Mouse (Mus musculus) spleen, adult 12 weeks (tissue): ENCODE measurements at regions not wholly inside any gene's neighbourhood (a gene's known extent, or its start where the extent isn't known, plus 50 kb on each side); places are given as distances from the start of the nearest gene placed in this dataset.

Experiments used
- DNase-seq: peaks from one replicate; pipeline ENCODE4 v3.0.0; 2022; ENCODE audit warnings: low spot score

- no peak for DNase-seq
Observed at GRCm38 (mm10) chr1:23207843-23208242, 105.8 kb upstream of the 4933415F23Rik start.

- no peak for DNase-seq
Observed at GRCm38 (mm10) chr1:23207024-23207423, 105.0 kb upstream of the 4933415F23Rik start.

- DNase-seq, result no peak
Observed at GRCm38 (mm10) chr1:23202511-23203435, 100.7 kb upstream of the 4933415F23Rik start.

DNA sequence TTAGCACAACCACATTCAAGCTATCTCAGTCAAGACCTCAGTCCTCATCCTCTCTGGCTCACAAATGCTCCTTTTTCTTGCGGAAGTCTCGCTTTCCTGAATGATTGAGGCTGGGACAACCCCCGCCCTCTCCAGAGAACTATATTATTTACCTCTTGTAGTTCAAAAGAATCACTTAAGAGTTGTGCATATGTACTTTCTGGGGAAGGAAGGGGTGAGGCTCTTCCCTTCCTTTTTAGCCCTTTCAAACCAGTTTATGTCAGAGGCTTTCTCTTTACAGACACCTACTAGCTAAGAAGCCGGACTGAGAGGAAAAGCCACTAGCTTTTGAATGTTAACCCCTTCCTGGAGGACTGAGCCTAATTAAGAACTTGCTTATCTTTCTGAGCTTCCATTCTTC, 98.4 kb upstream of the 4933415F23Rik start:
- no peak for DNase-seq

DNA sequence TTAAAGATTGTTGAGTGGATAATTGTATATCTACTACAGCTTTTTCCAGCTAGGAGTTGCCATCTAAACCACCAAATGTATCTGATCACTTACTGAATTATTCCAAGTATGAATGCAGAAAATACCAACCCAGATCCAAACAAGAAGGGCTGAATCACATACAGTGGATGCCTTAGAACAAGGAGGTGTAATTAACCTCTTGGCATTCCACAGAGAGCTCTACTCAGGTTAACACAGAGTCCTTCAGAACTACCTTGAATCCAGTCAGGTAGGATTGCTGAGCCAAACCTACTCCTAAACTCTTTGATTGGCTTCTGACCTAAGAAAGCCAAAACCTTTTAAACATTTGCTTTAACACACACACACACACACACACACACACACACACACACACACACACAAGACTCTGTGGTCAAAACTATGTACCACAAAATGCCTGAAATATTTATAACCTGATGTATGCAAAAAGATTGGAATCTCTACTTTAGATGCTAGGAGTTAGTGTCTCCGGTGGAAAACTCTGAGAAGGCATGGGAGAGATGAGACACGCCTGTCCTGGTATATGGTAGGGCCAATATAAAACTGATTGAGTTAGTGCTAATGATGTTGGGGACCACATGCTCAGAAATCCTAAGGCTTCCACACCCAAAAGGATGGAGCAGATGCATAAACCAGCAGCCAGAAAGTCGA, 88.4 kb upstream of the 4933415F23Rik start:
- DNase-seq, result no peak

- no peak for DNase-seq
Observed at GRCm38 (mm10) chr1:23189790-23190189, 87.7 kb upstream of the 4933415F23Rik start.

GRCm38 (mm10) chr1:23188216-23188615, 86.2 kb upstream of the 4933415F23Rik start:
- no peak for DNase-seq

GRCm38 (mm10) chr1:23187446-23188206, 85.6 kb upstream of the 4933415F23Rik start:
- no peak for DNase-seq

DNA sequence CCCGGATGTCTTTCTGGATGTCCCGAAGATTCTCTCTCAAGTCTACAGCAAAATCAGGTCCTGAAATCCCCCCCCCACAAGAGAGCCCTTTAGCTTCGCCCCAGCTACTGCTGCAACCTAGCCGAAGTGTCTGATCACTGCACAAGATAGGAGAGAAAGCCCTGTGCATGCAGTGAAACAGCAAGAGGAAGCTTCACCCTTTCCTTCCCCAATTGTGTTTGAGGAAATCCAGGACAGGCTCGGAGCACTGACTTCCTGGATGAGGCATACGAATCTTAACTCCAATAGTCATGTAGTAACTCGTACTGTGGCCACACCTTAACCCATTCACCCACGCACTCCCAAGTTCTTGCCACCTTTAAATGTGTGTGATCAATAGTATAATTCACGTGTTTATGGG, 82.7 kb upstream of the 4933415F23Rik start:
- DNase-seq, result no peak

- no peak for DNase-seq
Observed at GRCm38 (mm10) chr1:23182541-23182940, 80.5 kb upstream of the 4933415F23Rik start.

DNA sequence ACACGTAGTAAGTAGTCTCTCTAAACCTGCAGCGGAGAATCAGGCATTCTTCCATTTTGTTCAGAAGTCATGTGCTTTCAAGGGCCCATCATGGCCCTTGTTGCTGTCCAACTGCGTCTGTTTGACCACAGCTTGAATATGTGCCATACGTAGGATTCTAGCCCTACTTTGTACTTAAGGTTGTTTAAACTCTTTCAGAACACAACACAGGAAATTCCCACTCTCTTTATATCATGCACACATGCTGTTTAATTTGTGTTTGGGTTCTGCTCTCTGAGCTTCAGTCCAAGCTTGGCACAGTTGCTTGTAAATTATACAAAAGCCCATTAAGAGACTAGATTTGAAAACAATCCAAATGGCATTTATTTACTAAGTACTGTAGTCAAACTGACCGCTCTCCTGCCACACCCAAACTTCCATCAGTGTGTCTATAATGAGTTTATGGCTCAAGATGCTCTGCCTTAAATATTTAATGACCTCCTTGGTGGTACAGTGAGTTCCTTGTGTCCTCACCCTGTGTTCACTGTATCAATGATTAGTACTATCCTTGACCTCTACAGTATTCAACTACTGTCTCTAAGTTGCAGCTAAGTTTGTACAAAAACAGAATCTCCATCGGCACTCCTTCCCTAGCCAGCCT, 76.4 kb upstream of the 4933415F23Rik start:
- DNase-seq, result no peak

DNA sequence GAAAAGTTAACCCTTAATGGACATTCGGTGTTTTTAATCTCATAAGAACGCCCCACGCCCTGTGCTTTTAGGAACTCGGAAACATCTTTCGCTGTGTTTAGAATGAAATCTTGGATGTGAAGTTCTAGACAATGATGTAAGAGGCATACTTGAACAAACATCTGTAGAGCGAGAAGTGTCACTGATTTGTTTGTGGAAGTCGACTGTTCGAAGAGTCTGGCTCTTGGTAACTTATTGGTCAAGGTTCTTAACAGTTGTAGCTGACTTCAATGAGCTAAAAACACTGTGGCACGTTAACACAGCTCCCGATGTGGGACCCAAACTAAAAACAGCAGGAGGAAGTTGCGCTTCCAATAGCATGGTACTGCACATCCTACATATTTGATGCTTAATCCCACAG, 72.0 kb upstream of the 4933415F23Rik start:
- DNase-seq, result no peak

DNA sequence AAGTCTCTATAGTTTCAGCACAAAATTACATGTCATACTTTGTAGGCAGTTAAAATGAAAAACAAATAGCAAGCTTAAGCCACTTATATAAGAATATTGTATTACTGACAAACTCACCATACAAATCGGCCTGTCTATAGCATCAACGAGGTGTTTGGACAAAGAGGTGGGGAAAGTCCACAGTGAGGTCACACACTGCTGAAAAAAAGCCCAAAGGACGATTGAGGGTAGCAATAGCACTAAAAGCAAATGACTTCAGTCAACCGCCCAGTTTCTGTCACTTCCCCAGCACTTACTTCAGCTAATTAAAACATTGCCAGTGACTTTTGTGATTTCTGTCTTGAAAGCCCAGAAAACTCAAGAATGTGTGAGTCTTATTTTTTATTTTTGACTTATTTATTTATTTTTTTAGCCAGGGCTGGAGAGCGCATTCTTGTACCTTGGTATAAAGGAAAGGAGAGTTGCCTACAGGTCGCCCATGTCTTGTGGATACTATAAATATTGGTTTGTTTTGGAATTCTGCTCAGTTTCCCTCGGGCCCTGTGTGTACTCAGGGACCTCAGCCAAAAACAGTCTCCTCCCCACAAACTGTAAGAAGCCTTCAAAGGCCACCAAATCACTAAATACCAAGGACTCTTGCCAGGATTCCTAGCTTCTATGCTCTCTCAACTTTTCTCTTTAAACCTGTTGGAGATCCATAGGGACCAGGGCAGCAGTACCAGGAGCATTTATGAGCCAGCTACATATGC, 71.2 kb upstream of the 4933415F23Rik start:
- no peak for DNase-seq

DNA sequence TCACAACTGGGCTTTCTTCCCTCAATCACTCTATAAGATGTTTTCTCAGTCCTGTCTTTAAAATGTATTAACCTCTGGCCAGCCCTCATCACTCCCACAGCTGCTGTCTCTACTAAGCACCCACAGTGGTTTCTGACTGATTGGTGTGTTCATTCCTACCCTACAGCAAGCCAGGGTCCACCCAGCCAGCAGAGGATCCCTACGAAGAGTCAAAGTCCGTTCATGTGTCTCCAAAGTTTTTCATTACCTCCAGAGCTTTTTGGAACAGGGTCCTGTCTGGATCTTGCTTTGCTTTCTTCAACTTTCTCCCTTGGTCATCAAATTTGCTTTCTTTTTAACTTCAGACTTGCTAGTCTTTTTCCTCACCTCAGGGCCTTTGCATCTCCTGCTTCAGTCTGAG, 69.3 kb upstream of the 4933415F23Rik start:
- DNase-seq, result no peak

DNA sequence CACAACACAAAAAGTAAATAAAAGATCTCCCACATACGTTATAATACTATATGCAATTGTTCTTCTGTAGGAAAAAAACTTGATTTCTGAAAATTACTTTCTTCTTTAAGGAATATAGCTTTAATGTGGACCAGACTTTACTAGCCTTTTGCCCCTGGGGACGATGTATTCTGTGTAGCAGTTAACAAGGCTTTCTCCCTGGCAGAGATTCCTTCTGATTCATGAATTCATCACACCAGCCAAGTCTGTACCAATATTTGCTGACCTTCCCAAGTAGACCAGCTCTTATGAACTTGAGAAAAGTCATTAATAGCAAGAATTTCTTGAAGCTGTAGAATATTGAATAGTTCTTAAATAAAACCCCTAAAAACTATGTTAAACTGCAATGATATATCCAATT, 68.7 kb upstream of the 4933415F23Rik start:
- DNase-seq, result no peak

DNA sequence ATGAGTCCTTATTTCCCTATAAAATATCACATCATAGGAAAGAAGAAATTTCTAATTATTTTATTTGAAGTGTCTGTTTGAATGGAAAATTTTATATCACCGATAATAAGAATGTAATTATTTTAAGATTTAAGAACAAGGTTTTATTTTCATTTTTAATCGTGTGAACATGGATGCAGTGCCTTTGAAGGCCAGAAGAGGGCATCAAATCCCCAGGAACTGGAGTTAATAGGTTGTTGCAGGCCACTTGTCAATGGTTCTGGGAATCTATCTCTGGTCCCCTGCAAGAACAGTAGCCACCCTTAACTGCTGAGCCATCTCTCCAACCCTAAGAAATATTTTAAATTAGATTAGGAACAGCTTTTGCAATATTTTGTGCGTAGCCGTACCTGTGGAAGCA, 66.5 kb upstream of the 4933415F23Rik start:
- no peak for DNase-seq

- no peak for DNase-seq
Observed at GRCm38 (mm10) chr1:23163371-23163935, 61.4 kb upstream of the 4933415F23Rik start.

DNA sequence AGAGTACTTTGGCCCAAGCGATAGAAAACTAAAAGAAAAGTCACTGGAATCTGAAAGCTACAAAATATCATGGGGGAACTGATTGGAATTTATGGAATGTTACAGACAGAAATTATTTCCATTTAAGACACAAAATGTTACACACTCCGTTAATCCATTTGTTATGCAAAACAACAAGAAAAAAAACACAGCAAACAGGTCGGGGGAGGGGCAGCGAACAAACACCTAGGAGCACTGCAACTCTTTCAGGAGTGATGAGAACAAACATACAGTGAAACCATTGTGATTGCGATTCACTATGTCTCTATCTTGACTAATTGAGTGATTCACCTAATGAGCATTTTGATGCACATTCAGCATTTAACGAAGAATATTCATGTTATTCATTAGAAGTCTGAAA, 60.7 kb upstream of the 4933415F23Rik start:
- DNase-seq, result no peak
